Mouse (Mus musculus): ENCODE results near the gene Grik3. TPM values are rescaled to one million over a fixed set of nuclear protein-coding genes. Genes with fewer than 3 reads are reported as not detected.
A peak's percentile ranks its signal among the peaks of the same experiment; 100 is the strongest.

Grik3 gene
- polyA plus RNA-seq, 1 experiment from 2014 or later: 3.6 TPM

DNA sequence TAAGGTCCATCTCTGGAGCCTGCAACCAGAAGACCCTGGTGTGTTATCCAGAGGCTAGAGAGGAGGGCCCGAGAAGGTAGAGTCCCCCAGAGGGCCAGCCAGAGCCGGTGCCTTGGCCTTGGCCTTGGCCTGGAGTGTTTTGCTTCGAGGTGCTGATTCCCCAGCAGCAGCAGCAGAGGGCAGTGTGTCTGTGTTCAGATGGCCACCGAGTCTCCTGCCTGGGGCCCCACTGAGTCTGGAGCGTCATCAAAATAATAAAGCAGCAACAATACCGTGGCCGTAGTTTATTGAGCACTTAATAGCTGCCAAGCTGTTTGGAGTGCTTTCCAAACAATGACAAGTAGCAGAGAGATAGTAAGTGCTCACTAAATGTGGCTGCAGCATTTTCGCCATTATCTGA is 5.0 kb downstream of the Grik3 start:
- Histone ChIP-seq H3K4me3 (replicated peaks) (no peak overlapping the region), H3K36me3 (no peaks in the 10 kb centered on the region), H3K4me1 (replicated peaks) (peaks cover 75% of the 10 kb centered on the region), H3K9ac (replicated peaks) (no peak overlapping the region), H3K9me3 (no peaks in the 10 kb centered on the region), H3K27ac (no peak overlapping the region; the same call in 1 of the 2 replicates), H3K27me3 (peaks cover 93% of the 10 kb centered on the region), H3K4me2 (replicated peaks) (no peak overlapping the region)
- 25% methylated on average over 8 of the region's 8 CpGs for WGBS
- ATAC-seq: no peak

DNA sequence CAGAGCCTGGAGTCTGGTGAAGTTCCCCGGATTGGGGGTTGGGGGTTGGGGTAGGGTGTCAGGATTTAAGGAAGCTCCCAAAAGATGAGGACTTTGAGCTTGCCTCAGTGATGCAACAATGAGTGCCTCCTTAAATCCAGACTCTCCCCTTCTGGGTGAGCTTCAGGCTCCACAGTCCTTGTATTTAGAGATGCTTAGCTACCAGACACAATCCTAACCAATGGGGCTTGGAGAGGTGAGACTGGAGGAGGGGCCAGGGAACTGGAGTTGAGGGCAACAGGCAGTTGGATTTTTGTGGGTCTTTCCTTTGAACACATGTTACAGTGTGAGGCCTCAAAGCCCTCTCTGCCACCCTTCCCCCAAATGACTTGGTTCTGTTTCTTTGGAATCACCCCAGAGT is 6.5 kb downstream of the Grik3 start:
- H3K36me3 ChIP-seq: no peaks in the 10 kb centered on the region
- peaks cover 60% of the 10 kb centered on the region for H3K4me1 ChIP-seq (replicated peaks)
- ATAC-seq: no peak
- no peak overlapping the region for H3K4me2 ChIP-seq (replicated peaks)
- H3K9me3 ChIP-seq: no peaks in the 10 kb centered on the region
- no peak overlapping the region for H3K27ac ChIP-seq
- H3K9ac ChIP-seq (replicated peaks): no peak overlapping the region
- WGBS: 0% methylated on average over 1 of the region's 1 CpGs
- H3K27me3 ChIP-seq: peaks cover 78% of the 10 kb centered on the region
- no peak overlapping the region for H3K4me3 ChIP-seq (replicated peaks)

DNA sequence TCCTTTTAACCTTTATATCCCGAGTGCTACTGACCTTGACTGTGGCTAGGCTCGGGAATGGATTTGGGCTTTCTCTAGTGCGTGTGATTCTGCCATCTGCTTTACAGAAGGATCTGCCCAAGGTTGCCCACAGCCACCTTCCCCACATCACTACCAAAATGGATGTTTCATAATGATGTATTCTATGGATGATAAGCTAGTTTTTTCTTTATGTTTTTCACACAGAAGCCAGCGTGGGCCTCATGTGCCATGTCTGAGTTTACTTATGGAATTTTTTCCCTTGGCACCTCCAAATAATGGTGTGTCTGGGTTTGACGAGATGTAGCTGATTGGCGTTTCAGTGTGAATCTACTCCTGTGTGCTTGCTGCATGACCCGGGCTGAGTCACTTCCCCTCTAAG is 7.0 kb downstream of the Grik3 start:
- Histone ChIP-seq H3K27me3 (peaks cover 73% of the 10 kb centered on the region), H3K27ac (no peak overlapping the region), H3K4me1 (replicated peaks) (peaks cover 56% of the 10 kb centered on the region), H3K36me3 (no peaks in the 10 kb centered on the region), H3K4me3 (replicated peaks) (no peak overlapping the region), H3K4me2 (replicated peaks) (no peak overlapping the region), H3K9ac (replicated peaks) (no peak overlapping the region), H3K9me3 (no peaks in the 10 kb centered on the region)
- 34% methylated on average over 7 of the region's 7 CpGs for WGBS
- ATAC-seq: no peak

DNA sequence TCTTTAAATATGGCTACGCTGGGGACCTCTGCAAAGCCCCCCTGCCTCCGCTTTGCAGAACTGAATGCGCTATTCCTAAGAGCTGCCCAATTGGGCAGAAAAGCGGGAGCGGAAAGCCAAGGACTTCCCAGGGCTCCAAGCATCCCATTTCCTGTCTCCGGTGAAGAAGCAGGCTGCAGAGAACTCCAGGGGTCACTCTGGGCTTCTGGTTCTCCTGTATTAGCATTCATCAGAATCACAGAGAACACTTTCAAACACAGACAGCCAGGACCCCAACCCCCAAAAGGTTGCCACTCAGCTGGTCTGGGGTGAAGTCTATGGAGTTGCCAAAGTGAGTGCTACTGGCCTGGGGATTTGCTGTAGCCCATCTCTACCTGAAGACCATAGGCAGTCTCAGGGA is 8.4 kb downstream of the Grik3 start:
- no peak for ATAC-seq
- H3K36me3 ChIP-seq: no peaks in the 10 kb centered on the region
- H3K4me1 ChIP-seq (replicated peaks): peaks cover 42% of the 10 kb centered on the region
- WGBS: 8% methylated on average over 6 of the region's 6 CpGs
- H3K27me3 ChIP-seq: peaks cover 59% of the 10 kb centered on the region
- H3K9me3 ChIP-seq: no peaks in the 10 kb centered on the region
- H3K4me3 ChIP-seq (replicated peaks): no peak overlapping the region
- H3K4me2 ChIP-seq (replicated peaks): peak overlapping the region; percentile 21; the same call in 1 of the 2 replicates
- no peak overlapping the region for H3K27ac ChIP-seq
- no peak overlapping the region for H3K9ac ChIP-seq (replicated peaks)

- no peaks in the 10 kb centered on the region for H3K36me3 ChIP-seq
Measured at GRCm38 (mm10) chr4:125502861-125503260, 12.4 kb downstream of the Grik3 start.

GRCm38 (mm10) chr4:125512434-125512833 is 21.9 kb downstream of the Grik3 start:
- WGBS: 48% methylated on average over 6 of the region's 6 CpGs
- Histone ChIP-seq H3K9ac (replicated peaks) (no peak overlapping the region), H3K9me3 (no peaks in the 10 kb centered on the region), H3K27me3 (no peaks in the 10 kb centered on the region; the same call in 1 of the 2 replicates), H3K36me3 (no peaks in the 10 kb centered on the region), H3K4me2 (replicated peaks) (no peak overlapping the region), H3K4me3 (replicated peaks) (no peak overlapping the region), H3K27ac (no peak overlapping the region), H3K4me1 (replicated peaks) (peaks cover 31% of the 10 kb centered on the region)
- ATAC-seq: no peak

More at GRCm38 (mm10) chr4:125502861-125503260, 12.4 kb downstream of the Grik3 start:
- no peak for ATAC-seq
- Histone ChIP-seq H3K4me3 (replicated peaks) (no peak overlapping the region), H3K27me3 (peaks cover 20% of the 10 kb centered on the region), H3K9me3 (no peaks in the 10 kb centered on the region), H3K9ac (replicated peaks) (no peak overlapping the region), H3K4me2 (replicated peaks) (no peak overlapping the region), H3K27ac (no peak overlapping the region), H3K4me1 (replicated peaks) (peaks cover 13% of the 10 kb centered on the region)
- 58% methylated on average over 8 of the region's 8 CpGs for WGBS

DNA sequence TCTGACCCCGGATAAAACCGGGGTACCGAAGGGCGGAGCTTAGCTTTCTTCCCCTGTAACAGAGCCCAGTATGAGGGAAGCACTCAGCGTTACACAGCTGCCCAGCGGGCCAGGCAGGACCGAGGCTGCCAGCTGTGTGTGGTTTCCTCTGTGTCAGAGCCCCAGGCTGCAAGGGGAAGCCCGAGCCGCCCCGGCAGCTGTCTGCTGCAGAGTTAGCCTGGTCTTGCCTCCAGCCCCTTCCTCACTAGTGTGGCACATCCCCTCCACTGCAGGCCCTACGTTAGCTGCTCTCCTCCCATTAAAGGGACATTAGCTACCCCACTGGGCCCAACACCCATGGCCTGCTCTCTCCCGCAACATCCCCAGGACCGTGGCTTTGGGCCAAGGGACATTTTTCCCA is 25.1 kb downstream of the Grik3 start:
- WGBS: 48% methylated on average over 13 of the region's 13 CpGs
- no peaks in the 10 kb centered on the region for H3K36me3 ChIP-seq
- peak overlapping the region; percentile 44; the same call in 1 of the 2 replicates for H3K27ac ChIP-seq
- H3K27me3 ChIP-seq: no peaks in the 10 kb centered on the region; the same call in 1 of the 2 replicates
- peak; percentile 50 for ATAC-seq
- H3K4me3 ChIP-seq (replicated peaks): no peak overlapping the region
- H3K9ac ChIP-seq (replicated peaks): peak overlapping the region; percentile 32; the same call in 1 of the 2 replicates
- peaks cover 25% of the 10 kb centered on the region for H3K4me1 ChIP-seq (replicated peaks)
- no peak overlapping the region for H3K4me2 ChIP-seq (replicated peaks)
- no peaks in the 10 kb centered on the region for H3K9me3 ChIP-seq

DNA sequence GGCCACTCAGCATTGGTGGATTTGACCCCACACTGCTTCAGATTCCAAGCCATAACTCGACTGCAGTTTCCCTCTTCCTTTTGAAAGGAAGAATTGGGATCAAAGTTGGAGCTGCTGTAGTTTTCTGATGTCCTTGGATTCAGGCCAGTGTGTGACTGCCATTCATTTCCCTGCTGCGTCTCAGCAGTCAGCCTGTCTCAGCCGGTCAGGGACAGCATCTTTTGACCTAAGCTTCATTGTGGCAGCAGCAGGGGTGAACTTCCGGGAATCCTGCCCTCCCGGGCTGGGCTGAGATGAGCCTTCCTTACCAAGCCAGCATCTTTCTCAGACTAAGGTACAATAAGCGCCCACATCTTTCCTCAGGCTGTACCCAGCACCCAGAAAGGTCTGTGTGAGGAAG is 26.1 kb downstream of the Grik3 start:
- Histone ChIP-seq H3K9ac (replicated peaks) (no peak overlapping the region), H3K36me3 (no peaks in the 10 kb centered on the region), H3K27me3 (no peaks in the 10 kb centered on the region; the same call in 1 of the 2 replicates), H3K4me2 (replicated peaks) (no peak overlapping the region), H3K4me1 (replicated peaks) (peaks cover 27% of the 10 kb centered on the region), H3K4me3 (replicated peaks) (no peak overlapping the region), H3K27ac (no peak overlapping the region), H3K9me3 (no peaks in the 10 kb centered on the region)
- WGBS: 44% methylated on average over 6 of the region's 6 CpGs
- ATAC-seq: no peak

- Histone ChIP-seq H3K27me3 (no peaks in the 10 kb centered on the region; the same call in 1 of the 2 replicates), H3K4me3 (replicated peaks) (no peak overlapping the region), H3K9me3 (no peaks in the 10 kb centered on the region), H3K4me1 (replicated peaks) (peaks cover 21% of the 10 kb centered on the region), H3K27ac (no peak overlapping the region), H3K36me3 (no peaks in the 10 kb centered on the region), H3K4me2 (replicated peaks) (no peak overlapping the region), H3K9ac (replicated peaks) (no peak overlapping the region)
- ATAC-seq: no peak
- WGBS: 83% methylated on average over 5 of the region's 5 CpGs
Measured at GRCm38 (mm10) chr4:125518861-125519260, 28.4 kb downstream of the Grik3 start.

DNA sequence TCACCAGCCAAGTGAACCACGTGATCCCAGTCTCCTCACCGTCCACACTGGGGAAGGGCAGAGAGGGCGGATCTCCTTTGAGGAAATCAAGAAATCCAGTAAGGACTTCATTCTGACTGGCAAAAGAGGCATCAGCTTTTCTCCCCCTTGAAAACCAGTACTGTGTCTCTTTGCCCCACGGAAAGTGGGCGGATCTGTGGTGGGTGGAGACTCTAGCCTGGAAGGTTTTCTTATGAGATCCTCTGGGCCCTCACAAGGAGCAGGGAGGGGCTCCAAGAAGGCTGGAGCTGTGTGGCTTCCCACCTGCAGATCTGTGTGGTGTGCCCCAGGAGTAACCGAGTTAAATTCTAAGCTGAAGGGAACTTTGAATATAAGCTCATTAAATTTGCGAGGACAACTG is 32.4 kb downstream of the Grik3 start:
- no peak for ATAC-seq
- H3K27ac ChIP-seq: no peak overlapping the region
- 57% methylated on average over 7 of the region's 7 CpGs for WGBS
- no peaks in the 10 kb centered on the region for H3K36me3 ChIP-seq
- H3K4me1 ChIP-seq (replicated peaks): 0 out of 2 replicates have a peak, but pooled peaks cover 8% of the 10 kb centered on the region
- no peaks in the 10 kb centered on the region for H3K27me3 ChIP-seq
- H3K9ac ChIP-seq (replicated peaks): no peak overlapping the region
- H3K9me3 ChIP-seq: no peaks in the 10 kb centered on the region
- no peak overlapping the region for H3K4me3 ChIP-seq (replicated peaks)
- H3K4me2 ChIP-seq (replicated peaks): no peak overlapping the region

DNA sequence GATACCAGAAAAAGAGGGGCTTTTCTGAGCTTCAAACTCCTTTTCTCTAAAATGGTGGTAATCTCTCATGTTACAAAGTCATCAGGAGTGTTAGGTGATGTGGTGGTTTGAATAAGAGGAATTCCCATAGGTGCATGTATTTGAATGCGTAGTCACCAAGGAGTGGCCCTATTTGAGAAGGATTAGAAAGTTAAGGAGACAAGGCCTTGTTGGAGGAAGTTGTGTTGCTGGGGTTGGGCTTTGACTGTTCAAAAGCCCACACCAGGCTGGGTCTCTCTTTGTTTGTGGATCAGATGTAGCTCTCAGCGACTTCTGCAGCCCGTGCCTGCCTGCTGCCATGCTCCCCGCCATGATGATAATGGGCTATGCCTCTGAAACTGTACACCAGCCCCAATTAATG is 34.8 kb downstream of the Grik3 start:
- no peak overlapping the region for H3K4me3 ChIP-seq (replicated peaks)
- H3K9me3 ChIP-seq: peaks cover 7% of the 10 kb centered on the region
- no peaks in the 10 kb centered on the region for H3K27me3 ChIP-seq
- H3K9ac ChIP-seq (replicated peaks): no peak overlapping the region
- H3K4me1 ChIP-seq (replicated peaks): 0 out of 2 replicates have a peak, but pooled peaks cover 8% of the 10 kb centered on the region
- no peak for ATAC-seq
- H3K36me3 ChIP-seq: no peaks in the 10 kb centered on the region
- 89% methylated on average over 4 of the region's 4 CpGs for WGBS
- H3K4me2 ChIP-seq (replicated peaks): no peak overlapping the region
- H3K27ac ChIP-seq: no peak overlapping the region

DNA sequence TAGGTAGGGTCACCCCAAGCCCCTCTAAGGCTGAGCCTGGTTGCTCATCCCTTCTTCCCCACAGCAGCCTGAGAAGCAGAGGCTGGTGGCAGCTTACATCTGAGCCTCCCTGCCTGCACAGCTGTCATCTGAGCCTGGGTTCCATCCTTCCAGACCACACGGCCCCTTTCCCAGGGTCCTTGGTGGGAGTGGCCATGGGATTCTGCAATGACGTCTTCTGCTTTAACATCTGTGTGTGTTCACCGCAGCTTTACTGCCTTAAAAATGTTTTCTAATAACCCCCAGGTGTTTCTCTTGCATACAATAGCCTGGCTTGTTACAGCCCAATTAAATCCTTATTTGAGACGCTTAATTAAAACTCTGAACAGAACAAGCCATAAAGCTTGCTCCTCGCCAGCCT is 35.9 kb downstream of the Grik3 start:
- no peaks in the 10 kb centered on the region for H3K27me3 ChIP-seq
- WGBS: 70% methylated on average over 5 of the region's 5 CpGs
- no peak overlapping the region for H3K27ac ChIP-seq
- no peak overlapping the region for H3K4me2 ChIP-seq (replicated peaks)
- no peak overlapping the region for H3K9ac ChIP-seq (replicated peaks)
- H3K4me1 ChIP-seq (replicated peaks): 0 out of 2 replicates have a peak, but pooled peaks cover 3% of the 10 kb centered on the region
- H3K36me3 ChIP-seq: no peaks in the 10 kb centered on the region
- no peak for ATAC-seq
- peaks cover 7% of the 10 kb centered on the region for H3K9me3 ChIP-seq
- no peak overlapping the region for H3K4me3 ChIP-seq (replicated peaks)

DNA sequence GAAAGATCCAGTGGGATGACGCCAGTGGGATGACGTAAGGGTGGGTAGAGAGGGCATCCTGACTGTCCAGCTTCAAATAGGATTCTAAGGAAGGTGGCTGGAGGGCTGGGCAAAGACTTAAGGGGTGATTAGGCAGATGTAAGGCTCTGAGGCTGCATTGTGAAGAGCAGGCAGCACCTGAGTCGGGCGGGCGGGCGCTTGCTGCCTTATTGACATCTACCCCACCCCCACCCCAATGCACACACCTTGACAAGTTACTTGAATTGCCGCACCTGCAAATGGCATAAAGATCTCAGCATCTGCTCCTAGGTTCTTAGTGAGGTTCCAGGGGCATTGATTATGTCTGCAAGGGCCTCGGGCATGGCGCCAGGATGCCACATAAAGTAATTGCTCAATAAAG is 43.5 kb downstream of the Grik3 start:
- peak overlapping the region; percentile 32; the same call in 1 of the 2 replicates for H3K27ac ChIP-seq
- 43% methylated on average over 9 of the region's 9 CpGs for WGBS
- peaks cover 41% of the 10 kb centered on the region for H3K4me1 ChIP-seq (replicated peaks)
- no peak overlapping the region for H3K9ac ChIP-seq (replicated peaks)
- no peak overlapping the region for H3K4me3 ChIP-seq (replicated peaks)
- H3K27me3 ChIP-seq: peaks cover 31% of the 10 kb centered on the region
- peaks cover 4% of the 10 kb centered on the region for H3K9me3 ChIP-seq
- H3K4me2 ChIP-seq (replicated peaks): no peak overlapping the region; the same call in 1 of the 2 replicates
- H3K36me3 ChIP-seq: no peaks in the 10 kb centered on the region
- no peak for ATAC-seq
